Mouse (Mus musculus) intestine, postnatal 0 days (tissue): Measurements from ENCODE around the gene Rplp1. TPM values are rescaled to one million over a fixed set of nuclear protein-coding genes. Genes with fewer than 3 reads are reported as not detected.

Experiments used
- ATAC-seq: fragments of 200-750 bp; cut with Nextera tagmentation; 2 replicates; pipeline ENCODE4 v1.8.0; 2017; ENCODE audit warnings: mild to moderate bottlenecking, moderate TSS enrichment, moderate library complexity
- H3K27ac ChIP-seq: fragments of 300-500 bp; sonication (generic); 2 replicates; pipeline ENCODE4 v1.5.1; 2014; ENCODE audit warnings: mild to moderate bottlenecking, low read depth, low read length, moderate library complexity
- H3K27me3 ChIP-seq: fragments of 300-500 bp; sonication (generic); replicated peaks from 2 replicates; pipeline ENCODE4 v1.6.1; 2014; ENCODE audit warnings: low read length, mixed read lengths; ENCODE audit not compliant: control insufficient read depth, insufficient read depth
- H3K36me3 ChIP-seq: fragments of 300-500 bp; sonication (generic); 2 replicates; pipeline ENCODE4 v1.6.1; 2014; ENCODE audit warnings: mild to moderate bottlenecking, moderate library complexity; ENCODE audit not compliant: control insufficient read depth, insufficient read depth
- H3K4me1 ChIP-seq: fragments of 300-500 bp; sonication (generic); replicated peaks from 2 replicates; pipeline ENCODE4 v1.6.1; 2014; ENCODE audit warnings: antibody characterized with exemption, low read length, mixed read lengths; ENCODE audit not compliant: control insufficient read depth, insufficient read depth
- H3K4me2 ChIP-seq: fragments of 300-500 bp; sonication (generic); replicated peaks from 2 replicates; pipeline ENCODE4 v1.6.1; 2014; ENCODE audit warnings: low read depth, mild to moderate bottlenecking, moderate library complexity
- H3K4me3 ChIP-seq: fragments of 300-500 bp; sonication (generic); 2 replicates; pipeline ENCODE4 v1.5.1; 2014; ENCODE audit warnings: low read depth, low read length
- H3K9ac ChIP-seq: fragments of 300-500 bp; sonication (generic); 2 replicates; pipeline ENCODE4 v1.6.1; 2014; ENCODE audit warnings: mild to moderate bottlenecking, low read depth, low read length
- H3K9me3 ChIP-seq: fragments of 300-500 bp; sonication (generic); 2 replicates; pipeline ENCODE4 v1.6.1; 2016; ENCODE audit warnings: mixed run types; ENCODE audit not compliant: control insufficient read depth
- CTCF ChIP-seq: sonication (generic); IDR thresholded peaks from 2 replicates; pipeline ENCODE4 v1.5.1; 2016; ENCODE audit warnings: low read depth, mild to moderate bottlenecking, control low read depth, antibody characterized with exemption, moderate library complexity
- WGBS: fragments of 180-500 bp; shearing (Covaris S2); extraction: QIAGEN DNeasy Blood & Tissue Kit; methylation state at CpG from one replicate; pipeline ENCODE4 v1.1.7; 2014; 5-methylcytosine and 5-hydroxymethylcytosine counted together
- polyA plus RNA-seq: library from polyadenylated mRNA; unstranded; fragments of >200 nt; fragmentation: Nextera tagmentation; extraction: Ambion mirVana; gene quantifications from 2 replicates; pipeline ENCODE4 v1.2.1, GENCODE M21; 2015

Gene Rplp1
- polyA plus RNA-seq, 1 experiment from 2014 or later = 1,118 TPM

DNA sequence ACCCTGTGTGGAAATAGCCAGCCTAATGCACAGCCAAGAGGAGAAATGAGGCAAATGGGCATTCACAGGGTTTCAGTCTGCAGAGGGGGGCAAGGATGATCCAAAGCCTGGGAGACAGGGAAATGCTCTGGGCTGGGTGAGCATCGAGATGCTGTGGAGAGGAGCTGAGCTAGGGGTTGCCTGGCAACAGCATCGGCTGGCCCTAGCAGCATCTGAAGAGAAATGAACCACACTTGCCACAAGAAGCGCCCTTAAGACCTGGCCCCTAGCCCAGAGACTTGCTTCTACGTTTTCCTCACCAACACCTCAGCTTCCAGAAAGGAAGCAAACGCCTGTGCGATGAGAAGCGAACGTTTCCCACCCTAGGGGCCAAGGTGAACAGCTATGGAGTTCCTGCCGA is 11.9 kb downstream of the Rplp1 start:
- no peak for ATAC-seq
- 44% methylated on average over 9 of the region's 9 CpGs for WGBS

GRCm38 (mm10) chr9:61901574-61901973 is 12.8 kb downstream of the Rplp1 start:
- Histone ChIP-seq H3K4me3 (no peak overlapping the region), H3K4me1 (no peaks in the 10 kb centered on the region), H3K9me3 (no peaks in the 10 kb centered on the region), H3K27me3 (no peaks in the 10 kb centered on the region), H3K4me2 (no peak overlapping the region), H3K27ac (no peak overlapping the region), H3K36me3 (no peaks in the 10 kb centered on the region), H3K9ac (no peak overlapping the region)
- TF ChIP-seq CTCF = no peak
- ATAC-seq = no peak
- 73% methylated on average over 4 of the region's 4 CpGs for WGBS

More for the DNA sequence above, 11.9 kb downstream of the Rplp1 start:
- Histone ChIP-seq H3K4me2 (no peak overlapping the region), H3K36me3 (no peaks in the 10 kb centered on the region), H3K27ac (no peak overlapping the region), H3K4me1 (no peaks in the 10 kb centered on the region), H3K9me3 (no peaks in the 10 kb centered on the region), H3K4me3 (no peak overlapping the region), H3K27me3 (no peaks in the 10 kb centered on the region), H3K9ac (no peak overlapping the region)
- TF ChIP-seq CTCF = no peak

- H3K9ac ChIP-seq = no peak overlapping the region
Measured at GRCm38 (mm10) chr9:61899804-61900203, 14.5 kb downstream of the Rplp1 start.

GRCm38 (mm10) chr9:61898401-61898800 is 15.9 kb downstream of the Rplp1 start:
- H3K4me1 ChIP-seq = no peaks in the 10 kb centered on the region
- no peak overlapping the region for H3K4me3 ChIP-seq
- H3K9ac ChIP-seq = no peak overlapping the region
- no peaks in the 10 kb centered on the region for H3K36me3 ChIP-seq
- no peak; the same call in 1 of the 2 replicates for ATAC-seq
- H3K27ac ChIP-seq = no peak overlapping the region
- H3K9me3 ChIP-seq = no peaks in the 10 kb centered on the region
- WGBS = 2% methylated on average over 7 of the region's 8 CpGs
- no peak overlapping the region for H3K4me2 ChIP-seq
- peak; percentile 91 for TF ChIP-seq CTCF
- no peaks in the 10 kb centered on the region for H3K27me3 ChIP-seq

More at GRCm38 (mm10) chr9:61899804-61900203, 14.5 kb downstream of the Rplp1 start:
- H3K27ac ChIP-seq = no peak overlapping the region
- H3K4me1 ChIP-seq = no peaks in the 10 kb centered on the region
- TF ChIP-seq CTCF = peak; percentile 88
- H3K27me3 ChIP-seq = no peaks in the 10 kb centered on the region
- 6% methylated on average over 16 of the region's 16 CpGs for WGBS
- H3K4me2 ChIP-seq = 0 out of 2 replicates have a peak overlapping the region, but pooled peaks have one; percentile 17
- ATAC-seq = no peak
- no peaks in the 10 kb centered on the region for H3K36me3 ChIP-seq
- no peaks in the 10 kb centered on the region for H3K9me3 ChIP-seq
- H3K4me3 ChIP-seq = no peak overlapping the region; the same call in 1 of the 2 replicates

- no peaks in the 10 kb centered on the region for H3K4me1 ChIP-seq
- ATAC-seq = no peak
- 53% methylated on average over 8 of the region's 8 CpGs for WGBS
- no peak overlapping the region for H3K27ac ChIP-seq
- no peak overlapping the region for H3K4me3 ChIP-seq
- H3K9ac ChIP-seq = no peak overlapping the region
- H3K27me3 ChIP-seq = no peaks in the 10 kb centered on the region
- no peak overlapping the region for H3K4me2 ChIP-seq
- no peak for TF ChIP-seq CTCF
- H3K9me3 ChIP-seq = no peaks in the 10 kb centered on the region
- no peaks in the 10 kb centered on the region for H3K36me3 ChIP-seq
Measured at GRCm38 (mm10) chr9:61895014-61895413, 19.3 kb downstream of the Rplp1 start.

- no peak for TF ChIP-seq CTCF
- Histone ChIP-seq H3K4me1 (no peaks in the 10 kb centered on the region), H3K9me3 (no peaks in the 10 kb centered on the region), H3K27ac (no peak overlapping the region), H3K4me2 (no peak overlapping the region), H3K9ac (no peak overlapping the region), H3K27me3 (no peaks in the 10 kb centered on the region), H3K36me3 (no peaks in the 10 kb centered on the region), H3K4me3 (no peak overlapping the region)
- WGBS = 61% methylated on average over 8 of the region's 8 CpGs
- ATAC-seq = no peak
Measured at GRCm38 (mm10) chr9:61889855-61890254, 24.5 kb downstream of the Rplp1 start.
